Mouse (Mus musculus) forebrain, embryonic 16.5 days (tissue): ENCODE data around the gene Lefty1. TPM values are rescaled to one million over a fixed set of nuclear protein-coding genes. Genes with fewer than 3 reads are reported as not detected.

Source experiments
- ATAC-seq: fragments of 200-750 bp; cut with Nextera tagmentation; 2 replicates; pipeline ENCODE4 v1.8.0; 2017; ENCODE audit warnings: mild to moderate bottlenecking, moderate library complexity
- H3K27ac ChIP-seq: fragments of 300-500 bp; sonication (generic); 2 replicates; pipeline ENCODE4 v1.5.1; 2014; ENCODE audit warnings: low read length, control low read depth
- H3K27me3 ChIP-seq: fragments of 300-500 bp; sonication (generic); replicated peaks from 2 replicates; pipeline ENCODE4 v1.6.1; 2014; ENCODE audit warnings: low read length; ENCODE audit not compliant: control insufficient read depth, insufficient read depth
- H3K36me3 ChIP-seq: fragments of 300-500 bp; sonication (generic); 2 replicates; pipeline ENCODE4 v1.6.1; 2014; ENCODE audit not compliant: control insufficient read depth, insufficient read depth
- H3K4me1 ChIP-seq: fragments of 300-500 bp; sonication (generic); replicated peaks from 2 replicates; pipeline ENCODE4 v1.6.1; 2014; ENCODE audit warnings: low read length; ENCODE audit not compliant: control insufficient read depth, insufficient read depth
- H3K4me2 ChIP-seq: fragments of 300-500 bp; sonication (generic); 2 replicates; pipeline ENCODE4 v1.6.1; 2014; ENCODE audit warnings: mild to moderate bottlenecking, low read length, control low read depth
- H3K4me3 ChIP-seq: fragments of 300-500 bp; sonication (generic); replicated peaks from 2 replicates; pipeline ENCODE4 v1.5.1; 2014; ENCODE audit warnings: mild to moderate bottlenecking, low read length, control low read depth
- H3K9ac ChIP-seq: fragments of 300-500 bp; sonication (generic); replicated peaks from 2 replicates; pipeline ENCODE4 v1.6.1; 2014; ENCODE audit warnings: low read depth, low read length, control low read depth
- H3K9me3 ChIP-seq: fragments of 300-500 bp; sonication (generic); 2 replicates; pipeline ENCODE4 v1.6.1; 2016; ENCODE audit warnings: low read length; ENCODE audit not compliant: control insufficient read depth
- WGBS: fragments of 180-500 bp; shearing (Covaris S2); extraction: QIAGEN DNeasy Blood & Tissue Kit; methylation state at CpG from one replicate; pipeline ENCODE4 v1.1.7; 2014; 5-methylcytosine and 5-hydroxymethylcytosine counted together
- polyA plus RNA-seq: library from polyadenylated mRNA; unstranded; fragments of >200 nt; fragmentation: Nextera tagmentation; extraction: Ambion mirVana; gene quantifications from 2 replicates; pipeline ENCODE4 v1.2.1, GENCODE M21; 2015

The Lefty1 gene
- polyA plus RNA-seq, 1 experiment from 2014 or later, result 0.30 TPM

DNA sequence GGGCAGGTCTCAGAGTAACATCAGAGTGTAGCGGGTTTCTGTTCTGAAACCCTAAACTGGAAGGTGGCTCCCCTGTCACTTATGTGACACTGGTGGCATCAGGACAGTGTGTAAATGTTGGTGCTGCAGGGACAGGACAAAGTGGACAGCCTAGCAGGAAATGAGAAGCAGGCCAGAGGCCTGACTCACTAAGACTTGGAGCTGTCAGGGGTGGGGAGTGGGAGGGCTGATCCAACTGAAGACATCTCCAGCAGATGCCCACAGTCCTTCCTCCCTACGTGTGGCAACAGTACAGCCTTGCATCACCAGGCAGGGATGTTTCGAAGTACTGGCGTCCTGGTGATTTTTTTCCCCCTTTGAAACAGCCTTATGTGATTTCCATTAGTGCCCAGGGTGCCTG, 9.7 kb downstream of the Lefty1 start:
- Histone ChIP-seq H3K4me3 (no peak overlapping the region), H3K4me2 (no peak overlapping the region), H3K9ac (no peak overlapping the region), H3K4me1 (peaks cover 18% of the 10 kb centered on the region), H3K36me3 (no peaks in the 10 kb centered on the region), H3K9me3 (no peaks in the 10 kb centered on the region), H3K27ac (no peak overlapping the region), H3K27me3 (peaks cover 34% of the 10 kb centered on the region)
- 83% methylated on average over 4 of the region's 4 CpGs for WGBS
- ATAC-seq, result no peak

DNA sequence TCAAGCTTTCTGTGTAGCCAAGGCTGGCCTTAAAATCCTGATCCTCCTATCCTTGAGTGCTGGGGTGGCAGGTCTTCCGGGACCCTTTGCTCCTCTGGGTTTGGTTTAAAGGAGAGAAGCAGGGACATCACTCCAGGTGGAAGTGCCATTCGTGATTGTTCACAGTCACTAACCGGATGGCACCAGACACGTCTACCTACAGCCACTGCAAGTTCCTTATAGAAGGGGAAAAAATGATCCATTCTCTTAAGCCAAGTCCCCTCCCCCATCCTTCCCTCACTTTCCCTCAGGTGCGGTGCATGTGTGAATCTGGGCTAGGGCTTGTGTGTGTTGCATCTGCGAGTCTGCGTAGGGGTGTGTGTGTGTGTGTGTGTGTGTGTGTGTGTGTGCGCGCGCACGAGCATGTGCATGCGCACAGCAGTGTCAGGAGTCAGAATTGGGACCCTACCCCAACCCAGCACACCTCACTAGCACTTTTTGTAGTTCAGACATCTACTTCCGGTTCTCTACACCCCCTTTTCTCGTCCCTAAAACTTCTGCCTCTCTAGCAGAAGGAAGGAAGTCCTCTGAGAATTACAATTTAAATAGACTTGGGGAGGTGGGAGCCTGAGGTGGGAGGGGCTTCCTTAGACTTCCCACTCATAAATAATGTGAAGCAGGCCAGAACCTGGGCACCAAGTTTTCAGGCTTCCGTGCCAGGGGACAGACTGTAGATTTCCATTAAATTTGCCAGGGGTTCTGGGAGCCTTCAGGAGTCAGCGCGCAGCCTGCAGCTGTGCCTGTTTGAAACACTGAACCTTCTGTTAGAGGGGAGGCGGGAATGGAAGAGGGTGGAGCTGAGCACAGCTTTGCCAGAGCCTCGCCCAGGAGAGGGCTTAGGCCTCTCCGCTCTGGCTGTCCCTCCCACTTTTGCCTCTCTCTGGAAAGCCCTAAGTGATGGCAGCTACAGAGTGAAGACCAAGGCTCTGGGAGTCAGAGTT, 10.5 kb downstream of the Lefty1 start:
- Histone ChIP-seq H3K27me3 (peaks cover 34% of the 10 kb centered on the region), H3K36me3 (no peaks in the 10 kb centered on the region), H3K4me2 (no peak overlapping the region), H3K4me1 (peaks cover 18% of the 10 kb centered on the region), H3K4me3 (no peak overlapping the region), H3K27ac (no peak overlapping the region), H3K9ac (no peak overlapping the region), H3K9me3 (no peaks in the 10 kb centered on the region)
- 25% methylated on average over 20 of the region's 20 CpGs for WGBS
- peak; percentile 74 for ATAC-seq

DNA sequence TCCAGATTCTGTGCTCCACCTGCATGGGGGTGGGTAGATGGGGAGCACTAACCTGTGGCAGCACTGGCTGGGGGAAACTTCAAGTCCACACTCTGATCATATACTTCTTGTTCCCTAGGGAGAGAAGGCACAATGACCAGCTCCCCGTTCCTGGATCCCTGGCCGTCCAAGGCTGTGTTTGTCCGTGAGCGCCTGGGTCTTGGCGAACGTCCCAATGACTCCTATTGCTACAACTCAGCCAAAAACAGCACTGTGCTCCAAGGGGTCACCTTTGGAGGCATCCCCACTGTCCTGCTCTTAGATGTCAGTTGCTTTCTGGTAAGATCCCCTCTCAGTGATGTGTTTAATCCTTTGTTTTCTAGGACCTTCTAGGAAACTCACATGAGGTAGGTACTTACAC, 11.6 kb downstream of the Lefty1 start:
- 82% methylated on average over 6 of the region's 6 CpGs for WGBS
- no peak overlapping the region for H3K4me3 ChIP-seq

DNA sequence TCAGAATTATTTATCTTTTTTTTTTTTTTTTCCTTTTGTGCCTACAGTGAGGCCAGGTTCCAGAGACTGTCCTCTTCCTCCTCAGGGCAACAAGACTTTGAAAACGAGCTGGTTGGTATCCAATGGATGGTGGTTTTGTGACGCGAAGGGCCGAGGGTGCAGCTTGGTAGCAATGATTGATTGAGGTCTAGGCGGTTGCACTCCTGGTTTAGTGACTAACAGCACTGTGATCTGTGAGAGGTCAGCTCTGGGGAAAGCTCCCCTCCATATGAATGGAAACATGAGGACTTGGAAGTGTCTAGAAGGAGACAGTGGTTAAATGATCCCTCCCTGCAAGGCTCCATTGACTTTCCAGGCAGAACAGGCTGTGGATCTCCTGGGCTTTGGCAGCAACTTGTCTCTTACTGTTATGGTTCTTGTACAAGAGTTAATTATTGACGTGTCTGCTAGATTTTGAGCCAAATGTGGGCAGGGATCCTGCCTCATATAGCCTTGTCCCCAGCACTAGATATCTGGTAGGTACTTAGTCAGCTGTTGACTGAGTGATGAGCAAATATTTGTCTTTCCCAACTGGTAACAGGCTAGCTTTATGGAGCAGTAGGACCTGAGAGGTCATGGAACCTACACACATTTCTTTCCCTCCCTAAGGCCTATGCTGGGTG, 17.4 kb downstream of the Lefty1 start:
- no peaks in the 10 kb centered on the region for H3K4me1 ChIP-seq
- H3K36me3 ChIP-seq, result no peaks in the 10 kb centered on the region
- H3K4me2 ChIP-seq, result no peak overlapping the region
- no peaks in the 10 kb centered on the region for H3K9me3 ChIP-seq
- H3K27ac ChIP-seq, result no peak overlapping the region
- 87% methylated on average over 6 of the region's 6 CpGs for WGBS
- no peaks in the 10 kb centered on the region for H3K27me3 ChIP-seq
- H3K9ac ChIP-seq, result no peak overlapping the region
- H3K4me3 ChIP-seq, result no peak overlapping the region
- ATAC-seq, result no peak

More for the DNA sequence above, 11.6 kb downstream of the Lefty1 start:
- no peaks in the 10 kb centered on the region for H3K9me3 ChIP-seq
- H3K36me3 ChIP-seq, result no peaks in the 10 kb centered on the region
- no peak for ATAC-seq
- H3K4me2 ChIP-seq, result no peak overlapping the region
- H3K27ac ChIP-seq, result no peak overlapping the region
- H3K27me3 ChIP-seq, result peaks cover 24% of the 10 kb centered on the region
- no peak overlapping the region for H3K9ac ChIP-seq
- H3K4me1 ChIP-seq, result peaks cover 18% of the 10 kb centered on the region

DNA sequence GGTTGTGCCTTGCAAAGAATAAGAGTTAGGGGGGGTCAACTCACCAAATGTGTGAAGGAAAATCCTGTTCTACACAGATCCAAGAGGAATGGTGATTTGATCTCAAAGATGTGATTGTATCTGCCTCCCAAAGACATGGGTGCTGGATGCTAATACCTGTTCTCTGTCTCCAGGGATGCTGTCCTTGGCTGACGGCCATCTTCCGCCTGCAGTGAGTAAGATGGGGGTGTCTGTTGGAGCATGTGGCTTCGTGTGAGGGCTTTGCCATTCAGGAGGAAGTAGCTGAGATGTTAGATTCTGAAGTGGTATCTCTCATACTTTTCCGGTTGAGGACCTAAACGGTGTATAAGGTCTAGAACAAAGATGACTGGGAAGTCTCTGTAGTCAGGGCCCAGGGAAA, 18.0 kb downstream of the Lefty1 start:
- H3K9ac ChIP-seq, result no peak overlapping the region
- no peak overlapping the region for H3K27ac ChIP-seq
- H3K4me3 ChIP-seq, result no peak overlapping the region
- H3K36me3 ChIP-seq, result no peaks in the 10 kb centered on the region
- no peak overlapping the region for H3K4me2 ChIP-seq
- no peaks in the 10 kb centered on the region for H3K27me3 ChIP-seq
- no peaks in the 10 kb centered on the region for H3K4me1 ChIP-seq
- no peak for ATAC-seq
- no peaks in the 10 kb centered on the region for H3K9me3 ChIP-seq
- 88% methylated on average over 5 of the region's 5 CpGs for WGBS

DNA sequence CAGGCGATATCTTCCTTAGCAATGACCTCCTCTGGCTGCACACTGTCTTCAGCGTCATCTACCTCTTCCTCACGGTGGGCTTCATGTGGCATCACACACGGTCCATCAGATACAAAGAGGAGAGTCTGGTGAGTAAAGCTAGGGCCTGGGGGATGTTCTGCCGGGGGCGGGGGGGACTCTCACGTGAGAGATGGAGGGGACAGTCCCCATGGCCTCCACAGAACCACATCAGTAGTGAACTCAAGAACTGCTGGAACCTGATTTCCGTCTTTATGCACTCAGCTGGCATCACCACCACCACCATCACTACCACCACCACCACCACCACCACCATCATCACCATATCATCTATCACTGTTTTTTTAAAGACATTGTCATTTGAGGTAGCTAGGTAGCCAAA, 21.6 kb downstream of the Lefty1 start:
- no peaks in the 10 kb centered on the region for H3K27me3 ChIP-seq
- H3K36me3 ChIP-seq, result no peaks in the 10 kb centered on the region
- WGBS, result 94% methylated on average over 8 of the region's 8 CpGs
- H3K4me3 ChIP-seq, result no peak overlapping the region
- no peaks in the 10 kb centered on the region for H3K4me1 ChIP-seq
- no peak overlapping the region for H3K9ac ChIP-seq
- H3K27ac ChIP-seq, result no peak overlapping the region
- H3K4me2 ChIP-seq, result no peak overlapping the region
- H3K9me3 ChIP-seq, result no peaks in the 10 kb centered on the region
- ATAC-seq, result no peak

DNA sequence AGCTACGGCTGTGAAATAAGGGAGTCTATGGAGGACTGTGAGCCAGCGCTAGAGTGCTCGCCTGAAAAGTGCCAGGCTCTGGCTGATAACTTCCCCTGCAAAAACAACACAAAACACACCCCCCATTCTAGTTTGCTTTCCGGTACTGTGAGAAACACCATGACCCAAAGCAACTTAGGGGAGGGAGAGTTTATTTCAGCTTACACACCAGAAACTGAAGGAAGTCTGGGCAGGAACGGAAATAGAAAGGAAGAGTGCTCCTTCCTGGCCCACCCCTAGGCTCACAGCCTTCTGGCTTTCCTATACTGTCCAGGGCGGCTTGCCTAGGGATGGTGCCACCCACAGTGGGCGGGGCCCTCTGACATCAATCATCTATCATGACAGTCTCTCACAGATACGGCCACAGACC, 22.2 kb downstream of the Lefty1 start:
- Histone ChIP-seq H3K4me1 (no peaks in the 10 kb centered on the region), H3K27ac (no peak overlapping the region), H3K27me3 (no peaks in the 10 kb centered on the region), H3K4me2 (no peak overlapping the region), H3K4me3 (no peak overlapping the region), H3K9me3 (no peaks in the 10 kb centered on the region), H3K9ac (no peak overlapping the region), H3K36me3 (no peaks in the 10 kb centered on the region)
- no peak for ATAC-seq
- 82% methylated on average over 8 of the region's 8 CpGs for WGBS

DNA sequence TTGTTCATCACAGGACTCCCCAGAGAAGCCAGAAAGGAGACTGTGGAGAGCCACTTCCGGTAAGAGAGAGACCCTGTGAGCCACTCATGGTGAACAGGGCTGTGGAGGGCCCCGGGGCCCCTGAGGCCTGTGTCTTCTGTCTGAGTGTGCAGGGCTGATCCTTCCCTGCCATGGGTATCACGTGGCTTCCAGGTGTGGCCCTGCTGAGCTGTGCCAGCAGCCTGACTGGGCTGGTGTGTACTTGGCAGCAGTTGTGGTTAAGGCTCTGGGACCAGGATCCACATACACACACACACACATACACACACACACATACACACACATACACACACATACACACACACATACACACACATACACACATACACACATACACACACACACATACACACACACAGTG, 23.2 kb downstream of the Lefty1 start:
- no peak overlapping the region for H3K9ac ChIP-seq
- no peaks in the 10 kb centered on the region for H3K36me3 ChIP-seq
- no peaks in the 10 kb centered on the region for H3K9me3 ChIP-seq
- no peak for ATAC-seq
- H3K27me3 ChIP-seq, result no peaks in the 10 kb centered on the region
- H3K4me1 ChIP-seq, result no peaks in the 10 kb centered on the region
- WGBS, result 93% methylated on average over 3 of the region's 3 CpGs
- no peak overlapping the region for H3K4me2 ChIP-seq
- no peak overlapping the region for H3K27ac ChIP-seq
- no peak overlapping the region for H3K4me3 ChIP-seq

DNA sequence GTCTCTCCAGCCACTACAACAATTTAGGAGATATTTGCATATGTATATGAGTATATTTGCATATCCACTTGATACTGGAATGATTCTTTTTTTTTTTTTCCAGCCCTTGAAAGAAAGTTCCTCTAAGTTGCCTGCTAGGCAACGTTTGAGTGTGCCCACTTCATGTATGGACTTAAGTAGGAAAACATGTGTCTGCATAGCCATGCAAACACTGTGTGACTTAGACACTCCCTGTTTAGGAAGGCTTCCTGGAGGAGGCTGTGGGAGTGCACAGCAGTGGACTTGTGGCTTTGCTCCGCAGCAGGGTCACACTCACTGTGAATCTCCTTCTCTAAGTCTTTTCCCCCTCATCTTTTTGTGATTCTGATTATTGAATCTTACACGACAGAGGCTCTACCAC, 24.0 kb downstream of the Lefty1 start:
- WGBS, result 48% methylated on average over 3 of the region's 3 CpGs
- H3K27ac ChIP-seq, result no peak overlapping the region
- H3K9me3 ChIP-seq, result no peaks in the 10 kb centered on the region

More for the DNA sequence above, 24.0 kb downstream of the Lefty1 start:
- no peaks in the 10 kb centered on the region for H3K4me1 ChIP-seq
- H3K4me2 ChIP-seq, result no peak overlapping the region
- H3K27me3 ChIP-seq, result no peaks in the 10 kb centered on the region
- H3K4me3 ChIP-seq, result no peak overlapping the region
- no peak overlapping the region for H3K9ac ChIP-seq
- no peaks in the 10 kb centered on the region for H3K36me3 ChIP-seq
- no peak for ATAC-seq
